ENCODE assay signal across 19 mouse cellular contexts in the genomic region with DNA sequence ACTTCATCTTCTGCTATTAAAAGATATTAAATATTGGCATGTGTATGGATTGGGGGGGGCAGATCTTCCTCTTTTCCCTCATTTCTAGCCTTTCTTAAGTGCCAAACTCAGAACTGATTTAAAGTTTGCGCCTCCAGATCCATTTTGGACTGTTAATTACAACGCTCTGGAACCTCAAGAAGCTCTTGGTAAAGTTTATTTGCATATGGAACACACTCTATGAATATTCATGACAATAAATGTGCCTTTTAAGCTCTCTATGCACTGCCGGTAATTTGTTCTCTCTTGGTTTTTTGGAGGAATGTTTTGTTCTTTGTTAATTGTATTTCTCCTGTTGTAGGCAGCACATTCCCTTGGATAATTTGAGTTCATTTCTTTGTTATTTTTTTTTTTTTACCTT.
"Had no signal": no experiment of that assay in that cellular context is flagged by ENCODE, and none has a peak within 500 bp of the region (broad histone marks: within the 10 kb centered on the region; RNA-seq: fewer than 3 reads in every experiment).

No protein-coding gene starts in this region.

- H3K4me3 ChIP-seq: midbrain, embryonic 10.5 days; midbrain, embryonic 12.5 days; myocyte; neural tube, embryonic 13.5 days; neural tube, embryonic 15.5 days had no signal

- DNase-seq: lung, adult 18-20 months; lung, embryonic 14.5 days; lung, postnatal 10 days; lung, postnatal 4 days; midbrain, embryonic 14.5 days; retina, postnatal 1 day; right cerebral cortex, adult 18-20 months; right cerebral cortex, postnatal 25 days; right cerebral cortex, postnatal 4 days; spleen, adult 18-20 months; thymus, adult 2 months; thymus, postnatal 25 days; thymus, postnatal 4 days had no signal

- H3K9ac ChIP-seq: lung, embryonic 14.5 days; midbrain, embryonic 12.5 days; neural tube, embryonic 13.5 days; neural tube, embryonic 15.5 days had no signal

- ATAC-seq: midbrain, embryonic 16.5 days had no signal

- H3K27ac ChIP-seq: midbrain, embryonic 10.5 days; midbrain, embryonic 12.5 days; neural tube, embryonic 13.5 days; neural tube, embryonic 15.5 days had no signal

- H3K27me3 ChIP-seq: midbrain, embryonic 12.5 days; neural tube, embryonic 13.5 days; neural tube, embryonic 15.5 days had no signal

- H3K4me2 ChIP-seq: lung, embryonic 14.5 days; midbrain, embryonic 12.5 days; neural tube, embryonic 13.5 days; neural tube, embryonic 15.5 days had no signal

- H3K36me3 ChIP-seq: midbrain, embryonic 10.5 days; midbrain, embryonic 12.5 days; neural tube, embryonic 13.5 days; neural tube, embryonic 15.5 days had no signal

- H3K9me3 ChIP-seq: midbrain, embryonic 10.5 days; midbrain, embryonic 12.5 days; neural tube, embryonic 13.5 days; neural tube, embryonic 15.5 days had no signal

- H3K4me1 ChIP-seq: midbrain, embryonic 10.5 days; midbrain, embryonic 12.5 days; neural tube, embryonic 13.5 days; neural tube, embryonic 15.5 days had no signal
